Mouse (Mus musculus): ENCODE measurements around the gene Rps6kc1. TPM values are rescaled to one million over a fixed set of nuclear protein-coding genes. Genes with fewer than 3 reads are reported as not detected.

Rps6kc1 gene
- total RNA-seq, 2 experiments from 2014 or later: 24.1 to 28.2 TPM

DNA sequence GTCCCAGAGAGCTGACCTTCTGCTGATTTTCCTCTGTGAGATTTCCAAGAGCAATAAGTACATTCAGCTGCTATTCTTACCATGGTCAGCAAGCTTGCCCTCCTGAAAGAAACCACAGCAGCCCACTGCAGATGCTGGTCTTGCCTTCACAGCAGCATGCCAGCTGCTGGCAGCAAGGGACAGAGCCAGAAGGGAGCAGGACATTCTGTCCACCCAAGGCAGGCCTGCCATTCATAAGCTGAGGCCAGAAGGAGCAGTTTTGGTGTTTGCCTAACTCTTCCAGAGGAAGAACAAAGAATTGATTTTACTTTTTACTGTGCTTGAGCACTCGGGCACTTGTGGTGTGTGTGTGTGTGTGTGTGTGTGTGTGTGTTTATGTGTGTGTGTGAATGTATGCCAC lies 143.3 kb downstream of the Rps6kc1 start:
- no peak for DNase-seq (ENCODE audit: low spot score in 2 of 2)

DNA sequence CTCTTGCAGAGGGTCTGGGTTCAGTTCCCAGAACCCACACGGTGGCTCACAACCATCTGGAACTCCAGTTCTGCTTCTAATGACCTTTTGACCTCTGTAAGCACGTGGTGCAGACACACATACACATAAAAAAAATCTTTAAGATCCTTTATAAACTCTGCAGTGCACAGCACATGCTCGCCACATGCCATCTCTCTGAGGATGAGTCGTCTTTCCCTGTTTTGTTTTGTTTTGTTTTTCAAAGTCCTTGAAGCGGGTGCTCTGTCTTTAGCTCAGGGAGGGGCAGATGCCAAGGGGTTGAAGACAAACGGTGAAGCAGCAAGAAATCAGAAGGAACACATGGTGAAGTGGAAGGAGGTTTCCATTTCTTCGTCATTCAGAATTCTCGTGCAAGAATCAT lies 143.9 kb downstream of the Rps6kc1 start:
- no peak for DNase-seq (ENCODE audit: low spot score in 2 of 2)

DNA sequence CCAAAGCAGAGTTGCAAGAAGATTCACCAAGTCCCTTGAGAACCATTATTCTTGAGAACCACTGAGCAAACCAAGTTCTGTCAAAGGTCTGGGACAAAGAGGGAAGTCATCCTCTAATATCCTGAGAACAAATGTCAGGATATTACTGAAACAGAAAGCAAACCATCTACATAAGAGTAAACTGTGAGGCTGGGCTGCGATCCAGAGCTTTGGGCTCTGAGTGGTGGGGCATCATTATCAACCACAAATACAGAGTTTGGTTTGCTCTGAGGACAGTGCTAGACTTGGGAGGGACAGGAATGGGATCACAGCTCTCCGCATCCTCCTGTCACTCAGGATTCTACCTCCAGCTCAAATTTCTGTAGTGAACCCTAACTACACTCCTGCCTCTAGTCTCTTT lies 144.8 kb downstream of the Rps6kc1 start:
- no peak for DNase-seq (ENCODE audit: low spot score in 2 of 2)

DNA sequence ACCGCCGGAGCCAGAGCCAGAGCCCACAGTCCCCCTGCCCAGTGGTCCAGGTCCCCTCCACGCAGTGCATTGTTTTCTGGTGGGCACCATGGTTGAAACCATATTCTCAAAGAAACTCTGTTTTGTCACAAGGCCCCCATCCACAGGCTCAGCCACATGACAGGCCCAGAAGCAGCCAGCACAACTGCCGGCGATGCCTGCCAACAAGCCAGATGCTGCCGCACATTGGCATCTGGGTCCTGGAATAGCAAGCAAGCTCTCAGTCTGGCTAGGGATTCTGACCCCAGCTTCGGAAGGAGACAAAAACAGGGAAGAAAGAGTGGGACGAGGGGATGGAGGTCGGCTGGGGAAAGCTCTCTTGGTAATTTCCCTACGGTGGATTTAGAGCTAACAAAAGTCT lies 147.8 kb downstream of the Rps6kc1 start:
- peak in 1 of 2 experiments; percentile 39 for DNase-seq (ENCODE audit: low spot score in 2 of 2)

DNA sequence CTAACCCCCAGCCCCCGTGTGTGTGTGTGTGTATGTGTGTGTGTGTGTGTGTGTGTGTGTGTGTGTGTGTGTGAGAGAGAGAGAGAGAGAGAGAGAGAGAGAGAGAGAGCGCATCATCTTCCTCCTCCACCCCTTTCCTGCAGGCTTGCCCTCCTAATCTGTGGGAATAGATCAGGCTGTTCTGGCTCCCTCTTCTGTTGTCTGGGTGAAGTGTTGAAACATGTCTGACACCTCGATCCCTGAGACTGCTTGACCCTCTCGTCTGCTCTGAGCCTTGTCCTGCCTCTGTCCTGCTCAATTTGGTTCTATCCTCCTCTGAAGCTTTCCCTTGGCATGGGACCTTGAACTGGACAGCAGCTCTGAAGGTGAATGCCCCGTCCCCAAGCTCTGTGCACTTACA lies 149.8 kb downstream of the Rps6kc1 start:
- DNase-seq (ENCODE audit: low spot score in 2 of 2): no peak

DNA sequence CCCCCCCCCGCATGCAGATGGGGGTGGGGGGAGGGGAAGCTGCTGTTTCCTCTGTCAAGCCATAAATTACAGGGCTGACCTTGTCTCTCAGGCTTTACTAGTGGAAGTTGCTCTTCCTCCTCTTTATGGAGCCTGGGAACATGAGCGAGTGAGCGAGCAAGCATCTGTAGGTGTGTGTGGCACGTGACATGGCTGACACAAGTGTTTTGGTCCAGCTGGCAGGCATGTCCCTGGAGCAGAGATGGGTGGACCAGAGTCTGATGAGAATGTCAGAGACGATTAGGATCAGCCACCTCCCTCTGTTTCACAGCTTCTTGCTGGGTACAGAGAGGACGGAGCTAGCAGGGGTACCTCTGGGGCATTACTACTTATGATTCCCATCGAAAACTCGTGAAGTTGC lies 153.7 kb downstream of the Rps6kc1 start:
- no peak for DNase-seq (ENCODE audit: low spot score in 2 of 2)

DNA sequence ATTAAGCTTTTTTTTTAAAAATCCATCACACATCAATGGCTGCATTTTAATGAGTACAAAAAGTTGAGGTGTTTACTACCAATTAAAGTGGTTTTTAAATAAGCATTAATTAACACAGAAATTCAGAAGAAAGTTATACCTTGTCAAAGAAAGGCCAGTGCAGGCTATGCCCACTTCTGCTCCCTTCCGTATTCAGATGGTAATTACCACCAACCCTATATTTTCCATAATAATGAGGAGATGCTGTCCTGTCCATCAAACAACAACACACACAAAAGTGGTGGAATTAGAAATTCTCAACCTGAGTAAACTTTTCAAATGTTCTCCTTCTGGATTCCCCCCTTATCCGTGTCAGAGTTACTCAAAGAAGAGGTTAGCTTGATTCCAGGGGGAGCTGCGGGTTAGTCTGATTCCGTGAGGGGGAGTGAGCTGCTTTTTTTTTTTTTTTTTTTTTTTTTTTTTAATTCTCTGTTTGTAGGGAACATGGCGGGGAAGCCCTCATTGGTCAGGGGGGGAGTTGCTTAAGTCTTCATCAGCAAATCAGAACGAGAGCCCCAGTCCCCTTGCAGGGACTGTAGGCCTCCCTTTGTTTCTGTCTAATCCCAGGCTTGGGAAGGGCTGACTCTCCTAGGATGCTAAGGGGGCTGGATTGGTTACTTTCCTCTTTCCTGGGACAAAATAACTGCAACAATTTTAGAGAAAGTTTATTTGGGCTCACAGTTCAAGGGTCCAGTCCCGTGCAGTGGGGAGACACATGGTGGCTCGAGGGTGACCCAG lies 159.6 kb downstream of the Rps6kc1 start:
- no peak for DNase-seq (ENCODE audit: low spot score in 2 of 2)

DNA sequence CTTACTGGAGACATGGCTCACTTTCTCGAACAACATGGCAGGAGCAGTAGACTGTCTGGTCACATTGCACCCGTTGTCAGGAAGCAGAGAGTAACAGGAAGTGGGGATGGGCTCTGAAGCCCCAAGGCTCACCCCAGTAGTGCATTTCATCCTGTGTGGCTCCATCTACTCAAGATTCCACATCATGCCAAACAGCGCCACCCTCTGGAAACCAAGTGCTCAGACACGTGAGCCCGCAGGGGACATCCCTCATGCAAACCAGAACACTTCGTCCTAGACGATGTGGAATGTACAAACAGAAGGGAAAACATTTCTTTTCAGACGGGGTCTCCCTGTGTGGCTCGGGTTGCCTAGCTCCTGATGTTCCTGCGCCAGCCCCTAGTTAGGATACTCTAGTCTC lies 162.6 kb downstream of the Rps6kc1 start:
- DNase-seq (ENCODE audit: low spot score in 2 of 2): no peak

DNA sequence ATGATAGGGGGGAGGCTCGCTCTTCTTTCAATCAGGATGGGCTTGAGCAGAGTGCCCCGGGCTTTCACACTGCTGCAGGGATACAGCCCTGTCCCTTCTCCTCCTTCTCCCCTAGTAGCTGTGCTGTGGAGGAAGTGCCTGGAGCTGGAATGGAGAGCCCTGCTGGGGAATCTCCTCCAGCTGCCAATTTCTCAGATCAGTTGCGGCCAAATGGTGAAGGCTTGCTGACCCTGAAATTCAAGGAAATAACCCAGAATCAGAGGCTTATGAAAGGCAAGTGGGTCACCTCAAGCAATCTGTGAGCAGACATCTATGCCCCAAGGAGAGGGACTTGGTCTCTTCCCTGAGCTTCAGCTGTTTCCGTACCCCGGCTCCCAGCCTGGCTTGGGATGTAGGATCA lies 170.1 kb downstream of the Rps6kc1 start:
- DNase-seq (ENCODE audit: low spot score in 2 of 2): no peak

DNA sequence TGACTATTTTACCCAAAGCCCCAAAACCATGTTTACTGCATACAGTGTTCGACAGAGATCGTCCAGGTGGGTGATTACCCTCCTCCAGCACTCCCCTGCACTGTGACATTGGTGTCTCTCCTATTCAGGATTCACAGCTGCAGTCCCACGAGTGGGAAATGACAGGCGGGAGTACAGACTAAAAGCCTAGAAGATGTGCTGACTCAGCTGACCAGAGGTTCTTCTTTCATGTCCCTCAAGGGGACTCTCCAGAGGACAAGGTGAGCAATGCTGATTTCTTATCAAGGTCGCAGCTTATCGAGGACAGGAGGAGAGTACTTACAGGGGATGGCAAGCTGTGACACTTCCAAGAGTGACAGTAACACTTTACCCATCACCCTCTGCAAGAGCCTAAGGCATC lies 178.8 kb downstream of the Rps6kc1 start:
- no peak for DNase-seq (ENCODE audit: low spot score in 2 of 2)

DNA sequence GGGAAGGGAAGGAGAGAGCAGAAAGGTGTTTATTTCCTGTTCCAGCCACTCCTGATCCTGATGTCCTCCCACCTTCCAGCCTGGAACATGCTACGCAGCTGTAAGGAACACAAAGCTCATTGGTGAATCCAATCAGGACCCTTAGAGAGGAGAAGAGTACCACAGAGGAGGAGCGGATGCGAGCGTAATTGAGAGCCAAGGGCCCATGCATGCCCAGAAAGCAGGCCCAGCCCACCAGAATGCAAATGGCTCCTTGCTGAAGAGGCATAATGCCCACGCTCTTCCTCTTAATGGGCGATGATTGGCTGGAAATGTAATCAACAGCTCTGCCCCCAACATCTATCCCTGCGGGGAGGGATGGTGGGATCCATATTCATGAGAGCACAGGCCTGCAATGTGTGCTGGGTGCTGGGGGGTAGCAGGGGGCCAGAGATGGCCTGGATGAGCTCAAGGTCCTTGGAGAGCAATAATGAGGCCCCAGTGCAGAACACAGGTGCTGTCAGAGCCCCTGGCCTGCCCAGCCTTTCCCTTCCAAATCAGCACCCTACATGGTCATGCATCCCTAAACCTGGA lies 182.0 kb downstream of the Rps6kc1 start:
- DNase-seq (ENCODE audit: low spot score in 2 of 2): no peak

DNA sequence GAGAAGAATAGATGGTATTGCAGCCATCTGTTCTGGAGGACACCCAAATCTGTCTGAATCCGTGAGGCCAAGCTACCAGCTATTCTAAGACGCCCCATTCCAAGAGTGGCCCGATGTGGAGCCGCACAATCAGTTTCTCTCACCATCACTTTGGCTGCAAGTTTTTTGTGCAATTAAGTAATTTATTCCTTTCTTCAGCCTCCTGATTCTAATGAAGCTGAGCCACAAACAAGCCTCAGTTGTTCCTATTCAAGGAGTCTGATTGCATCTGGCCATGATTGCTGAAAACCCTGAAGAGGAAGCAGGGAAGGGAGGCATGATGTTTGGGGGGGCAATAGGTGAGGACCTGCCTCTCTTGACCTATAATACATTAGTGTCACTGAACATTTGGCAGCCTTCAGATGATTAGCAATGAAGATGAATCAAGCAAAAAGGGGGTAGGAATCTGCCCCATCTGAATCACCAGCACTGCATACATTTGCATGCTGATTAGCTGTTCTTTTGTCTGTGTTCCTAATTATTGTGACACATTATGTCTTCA lies 183.4 kb downstream of the Rps6kc1 start:
- DNase-seq (ENCODE audit: low spot score in 2 of 2): no peak

DNA sequence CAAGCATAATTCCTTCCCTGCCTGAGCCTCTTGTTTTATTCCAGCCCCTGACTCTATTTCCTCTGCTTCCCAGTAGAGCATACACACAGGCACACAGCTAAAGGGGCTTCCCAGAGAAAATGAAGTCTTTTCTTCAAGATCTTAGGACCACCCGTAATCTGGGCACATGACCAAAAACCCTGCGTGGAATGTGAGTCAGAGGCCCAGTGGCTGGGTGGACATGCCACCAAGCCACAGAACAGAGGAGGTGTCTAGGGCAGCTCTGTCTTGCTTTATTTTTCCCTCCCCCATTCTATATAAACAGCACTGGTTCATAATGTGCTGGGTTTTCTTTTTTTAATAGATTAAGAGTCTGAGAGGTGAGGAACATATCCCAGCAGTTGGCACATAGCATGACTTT lies 184.2 kb downstream of the Rps6kc1 start:
- no peak for DNase-seq (ENCODE audit: low spot score in 2 of 2)

DNA sequence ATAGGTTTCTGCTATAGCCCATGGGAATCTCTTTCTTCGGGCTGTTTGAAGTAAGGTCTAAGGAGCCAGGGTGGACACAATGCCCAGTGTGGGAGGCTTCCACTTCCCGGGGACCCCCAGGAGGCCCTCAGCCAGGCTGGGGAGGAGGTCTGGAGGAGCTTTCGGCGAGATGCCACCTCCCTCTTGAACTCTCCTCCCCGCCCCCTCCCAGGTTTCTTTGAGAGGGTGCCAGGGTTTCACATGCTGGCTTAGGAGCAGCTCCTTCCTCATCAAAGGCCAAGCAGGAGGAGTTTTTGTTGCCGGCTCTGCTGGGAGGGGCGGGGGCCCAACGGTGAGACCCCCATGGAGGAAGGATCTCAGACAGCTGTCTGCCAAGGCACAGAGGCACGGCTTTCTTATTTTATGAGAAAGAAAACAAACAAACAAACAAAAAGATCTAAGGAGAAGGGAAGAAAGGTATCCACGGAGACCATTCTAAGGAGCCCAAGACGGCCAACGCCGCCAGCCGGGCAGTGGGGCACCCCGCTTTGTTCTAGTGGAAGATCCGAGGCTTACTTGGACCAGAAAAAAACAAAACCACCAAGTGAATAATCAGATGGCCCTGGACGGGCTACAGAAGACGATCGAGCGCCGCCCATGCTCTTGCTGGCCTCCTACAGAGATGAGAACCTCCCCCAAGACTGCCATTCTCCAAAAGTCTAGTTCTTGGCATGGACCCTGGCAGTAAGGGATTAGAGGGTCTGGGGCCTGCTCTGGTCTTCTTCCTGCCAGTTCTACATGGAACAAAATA lies 186.8 kb downstream of the Rps6kc1 start:
- DNase-seq (ENCODE audit: low spot score in 2 of 2): no peak

DNA sequence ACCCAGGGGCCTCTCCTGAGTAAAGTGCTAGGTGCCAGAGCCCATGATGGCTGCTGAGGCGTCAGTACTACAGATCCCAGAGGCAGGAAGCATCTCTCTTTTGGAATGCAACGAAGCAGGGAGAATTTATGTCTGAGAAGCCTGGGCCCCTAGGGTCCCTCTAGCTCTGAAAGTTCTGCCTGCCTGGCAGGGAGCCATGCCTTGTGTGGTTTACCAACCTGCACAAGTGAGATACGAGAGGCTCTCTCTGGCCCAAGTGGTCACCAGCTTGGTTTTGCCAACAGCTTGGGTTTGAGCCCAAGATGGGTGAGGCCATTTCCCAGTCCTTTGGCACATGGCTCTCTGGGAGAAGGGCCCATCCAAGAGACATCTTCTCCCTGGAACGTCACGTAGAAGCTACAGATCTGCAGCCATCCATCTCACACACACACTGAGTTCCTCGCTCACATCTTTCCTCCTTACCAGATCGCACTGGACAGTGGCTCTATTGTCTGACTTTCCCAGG lies 187.6 kb downstream of the Rps6kc1 start:
- DNase-seq (ENCODE audit: low spot score in 2 of 2): no peak

DNA sequence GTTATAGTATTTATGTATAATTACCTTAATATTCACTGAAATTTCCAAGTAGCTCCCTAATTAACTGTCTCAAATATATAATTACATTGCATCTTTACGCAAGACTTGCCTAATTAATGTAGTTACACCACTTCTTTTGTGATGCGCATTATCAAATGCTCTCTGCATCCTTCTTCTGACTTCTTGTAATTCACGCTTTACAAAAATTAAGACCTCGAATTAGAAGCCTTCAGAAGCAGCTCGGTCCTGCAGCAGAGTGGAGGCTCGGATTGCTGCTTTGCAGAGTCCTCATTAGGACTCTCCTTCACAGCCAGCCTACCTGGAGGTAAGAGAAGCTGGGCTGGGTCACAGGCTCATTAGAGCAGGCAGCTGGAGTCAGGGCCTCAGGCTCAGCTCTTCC lies 197.7 kb downstream of the Rps6kc1 start:
- DNase-seq (ENCODE audit: low spot score in 2 of 2): no peak

DNA sequence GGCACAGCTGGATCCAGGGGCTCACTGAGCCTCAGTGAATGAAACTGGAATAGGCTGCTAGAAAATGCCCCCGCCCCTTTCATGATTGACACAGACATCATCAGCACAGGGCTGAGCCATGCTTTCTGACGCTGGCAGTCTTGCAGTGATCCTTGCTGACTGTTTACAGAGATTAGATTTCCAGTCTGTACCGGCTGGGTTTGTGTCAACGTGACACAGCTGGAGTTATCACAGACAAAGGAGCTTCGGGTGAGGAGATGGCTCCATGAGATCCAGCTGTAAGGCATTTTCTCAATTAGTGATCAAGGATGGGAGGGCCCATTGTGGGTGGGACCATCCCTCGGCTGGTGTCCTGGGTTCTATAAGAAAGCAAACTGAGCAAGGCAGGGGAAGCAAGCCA lies 214.0 kb downstream of the Rps6kc1 start:
- no peak for DNase-seq (ENCODE audit: low spot score in 2 of 2)

DNA sequence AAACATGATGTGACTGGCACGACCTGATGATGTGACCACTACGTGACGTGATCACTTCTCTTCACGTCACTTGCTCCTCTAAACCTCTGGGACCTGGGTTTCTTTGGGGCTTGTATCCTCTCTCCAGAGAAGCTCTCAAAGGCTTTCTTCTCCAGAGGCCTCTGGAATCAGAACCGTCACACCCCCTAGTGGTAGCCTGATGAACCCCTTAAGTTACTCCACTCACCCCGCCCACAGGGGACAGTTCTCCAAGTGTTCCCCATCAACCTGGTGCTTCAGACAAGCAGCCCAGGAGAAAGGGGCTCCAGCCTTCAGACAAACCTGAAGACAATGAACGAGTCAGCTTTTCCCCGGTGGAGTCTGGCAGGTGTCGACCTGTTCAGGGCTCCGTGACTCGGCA lies 216.0 kb downstream of the Rps6kc1 start:
- DNase-seq (ENCODE audit: low spot score in 2 of 2): peak; percentile 32 to 61

DNA sequence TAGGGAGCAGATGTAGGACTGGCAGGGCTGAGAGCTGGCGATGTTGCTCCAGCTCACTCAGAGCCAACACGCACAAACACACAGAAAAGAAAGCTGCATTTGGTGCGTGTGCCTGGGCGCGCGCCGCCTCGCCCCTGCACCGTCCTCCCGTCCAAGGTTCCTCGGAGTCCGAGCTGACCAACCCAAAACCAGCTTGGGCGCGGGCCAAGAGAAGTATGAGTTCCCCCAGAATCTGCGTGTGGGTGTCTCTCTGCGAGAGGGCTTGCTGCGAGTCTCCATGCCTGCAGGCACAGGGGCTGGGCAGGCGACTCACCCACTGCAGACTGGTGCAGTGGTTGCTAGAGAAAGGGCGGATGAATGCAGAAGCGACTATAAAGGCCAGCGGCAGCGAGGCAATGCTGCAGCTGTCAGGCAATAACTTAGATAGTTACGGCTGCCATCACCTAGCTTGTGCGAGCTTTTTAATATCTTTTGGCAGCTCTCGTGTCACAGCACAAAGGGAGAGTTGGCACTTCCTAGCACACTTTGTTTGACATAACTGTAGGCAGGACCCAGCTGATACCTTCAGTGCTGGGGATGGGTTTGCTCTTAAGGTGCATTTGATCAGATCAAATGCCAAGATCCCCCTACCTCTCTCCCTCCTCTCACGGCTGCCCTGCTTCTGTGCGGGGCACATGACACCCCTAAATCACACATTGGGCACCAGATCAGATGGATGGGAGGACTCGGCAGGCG lies 220.9 kb downstream of the Rps6kc1 start:
- DNase-seq (ENCODE audit: low spot score in 2 of 2): peak in 1 of 2 experiments; percentile 24

DNA sequence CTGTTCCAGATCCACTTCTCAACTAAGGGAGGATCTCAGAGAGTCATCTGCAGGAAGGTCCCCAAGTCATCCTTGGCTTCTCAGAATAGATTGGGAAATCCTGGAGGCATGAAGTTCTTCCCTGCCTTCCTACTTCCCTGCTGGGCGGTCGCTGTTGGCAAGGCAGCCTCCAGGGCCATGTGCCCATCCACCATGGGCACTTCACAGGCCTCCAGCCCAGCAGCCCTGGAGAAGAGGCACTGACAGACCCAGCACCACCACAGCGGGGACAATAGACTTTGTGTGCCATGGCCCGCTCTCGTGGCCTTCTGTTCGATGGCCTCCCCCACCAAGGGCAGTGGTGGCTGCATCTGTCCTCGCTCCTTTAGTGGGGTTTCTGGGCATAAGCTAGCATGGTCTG lies 228.5 kb downstream of the Rps6kc1 start:
- no peak for DNase-seq (ENCODE audit: low spot score in 2 of 2)
